Mouse (Mus musculus): ENCODE results near the gene Wdr19. TPM values are rescaled to one million over a fixed set of nuclear protein-coding genes. Genes with fewer than 3 reads are reported as not detected.
"Not testable (repeated sequence)": the region's sequence is repeated elsewhere in the genome, so short reads cannot be mapped to it uniquely, and the experiment has no call there.

Gene Wdr19
- total RNA-seq, 1 experiment from 2014 or later, result 13.6 TPM

DNA sequence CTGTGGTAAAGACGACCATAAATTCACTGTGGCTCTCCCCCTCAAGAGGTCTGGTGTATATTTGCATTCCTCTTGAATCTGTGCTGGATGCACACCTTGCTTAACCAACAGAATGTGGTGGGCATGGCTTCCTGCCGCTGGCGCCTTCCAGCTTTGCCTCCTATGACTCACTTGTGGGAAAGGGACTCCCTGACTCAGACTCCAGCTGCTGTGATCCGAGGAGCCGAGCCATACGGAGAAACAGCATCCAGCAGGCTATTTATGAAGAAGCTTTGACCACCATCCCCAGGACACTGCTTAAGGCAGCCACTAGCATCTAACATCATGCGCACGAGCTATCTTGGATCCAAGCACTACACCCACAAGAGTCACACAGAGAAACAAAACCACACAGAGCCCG is 5.1 kb upstream of the Wdr19 start:
- DNase-seq, result no peak

DNA sequence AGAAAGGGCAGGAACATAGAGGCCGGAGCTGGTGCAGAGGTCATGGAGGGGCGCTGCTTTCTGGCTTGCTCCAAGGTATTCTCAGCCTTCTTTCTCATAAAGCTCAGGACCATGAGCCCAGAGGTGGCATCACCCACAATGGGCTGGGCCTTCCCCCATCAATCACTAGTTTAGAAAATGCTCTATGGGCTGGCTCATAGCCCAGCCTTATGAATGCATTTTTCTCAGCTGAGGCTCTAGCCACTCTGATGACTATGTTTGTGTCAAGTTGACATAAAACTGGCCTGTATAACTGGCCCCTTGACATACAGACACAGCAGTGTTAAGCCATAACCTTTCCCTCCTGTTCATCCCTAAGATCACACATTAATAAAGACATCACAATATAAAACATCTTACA is 5.2 kb downstream of the Wdr19 start:
- no peak for DNase-seq

DNA sequence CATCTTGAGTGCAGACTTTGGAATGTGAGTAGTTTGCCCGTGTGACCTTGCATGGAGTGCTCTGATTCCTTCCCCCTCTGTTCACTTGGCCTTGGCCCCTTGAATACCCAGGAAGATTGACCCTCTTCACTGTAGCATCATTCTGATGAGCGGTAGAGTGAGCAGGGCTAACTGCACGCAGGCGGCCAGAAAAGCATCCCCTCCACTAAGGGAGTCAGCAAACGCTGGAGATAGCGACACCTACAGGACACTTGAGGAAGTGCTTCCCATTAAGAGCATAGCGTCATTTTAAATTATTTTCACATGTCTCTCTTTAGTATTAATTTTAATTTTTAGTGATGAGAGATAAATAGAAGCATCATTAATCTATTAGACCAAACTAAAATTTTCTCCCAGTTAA is 13.8 kb downstream of the Wdr19 start:
- DNase-seq, result peak; percentile 23

DNA sequence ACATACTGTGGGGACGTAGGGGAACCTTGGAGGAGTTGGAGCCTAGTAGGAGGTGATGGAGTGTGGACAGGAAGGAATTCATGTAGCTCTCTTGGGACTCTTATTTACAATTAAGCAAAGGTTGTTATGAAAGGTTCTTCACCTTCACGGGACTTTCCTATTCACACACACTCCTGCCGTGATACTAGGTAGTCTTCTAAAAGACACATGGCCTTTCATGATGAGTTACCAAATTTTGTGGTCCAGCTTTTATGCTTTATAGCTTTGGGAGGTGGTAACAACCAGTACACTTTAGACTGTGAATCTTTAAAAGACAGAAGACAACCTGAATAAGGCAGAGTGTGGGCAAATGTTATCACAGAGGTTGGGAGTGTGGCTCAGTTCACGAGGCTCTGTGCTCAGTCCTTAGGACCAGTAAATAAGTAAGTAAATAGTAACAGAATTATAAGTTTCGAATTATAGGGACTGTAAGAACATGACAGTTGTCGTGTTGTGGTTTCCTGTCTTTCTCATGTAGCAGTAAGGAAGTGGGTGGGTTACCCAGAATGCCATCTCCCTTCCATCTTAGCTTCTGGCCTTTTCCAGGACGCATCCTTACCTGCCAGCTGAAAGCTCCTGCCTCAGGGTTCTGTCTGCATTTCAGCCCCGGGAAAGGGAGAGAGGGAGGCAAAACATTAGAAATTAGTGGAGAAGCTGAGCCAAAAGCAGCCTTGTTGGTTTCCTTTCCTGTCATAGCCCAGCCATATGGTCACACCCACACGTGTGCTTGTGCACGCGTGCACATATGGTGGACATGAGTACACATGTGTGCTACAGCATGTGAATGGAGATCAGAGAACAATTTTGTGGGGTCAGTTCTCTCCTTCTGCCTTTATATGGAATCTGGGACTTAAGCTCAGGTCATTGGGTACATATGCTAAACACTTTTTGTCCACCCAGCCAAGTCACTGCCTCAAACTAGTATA is 18.1 kb downstream of the Wdr19 start:
- DNase-seq, result no peak

DNA sequence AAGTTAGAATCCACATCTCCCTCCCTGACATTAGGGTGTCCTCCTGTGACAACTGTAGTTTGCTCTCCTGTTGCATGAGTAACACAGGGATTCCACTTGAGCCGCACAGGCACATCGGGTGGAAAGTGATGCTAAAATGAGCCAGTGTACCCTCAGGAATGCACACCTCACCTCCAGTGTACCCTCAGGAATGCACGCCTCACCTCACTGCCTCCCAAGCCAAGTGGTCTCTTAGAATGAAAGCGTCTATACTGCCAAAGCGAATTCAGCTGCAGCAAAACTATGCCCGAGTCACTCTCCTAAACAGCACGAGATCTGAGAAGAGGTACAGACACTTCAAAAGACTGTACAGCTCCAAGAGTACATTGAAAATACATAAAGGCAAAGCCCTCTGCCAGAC is 21.5 kb downstream of the Wdr19 start:
- no peak for DNase-seq

DNA sequence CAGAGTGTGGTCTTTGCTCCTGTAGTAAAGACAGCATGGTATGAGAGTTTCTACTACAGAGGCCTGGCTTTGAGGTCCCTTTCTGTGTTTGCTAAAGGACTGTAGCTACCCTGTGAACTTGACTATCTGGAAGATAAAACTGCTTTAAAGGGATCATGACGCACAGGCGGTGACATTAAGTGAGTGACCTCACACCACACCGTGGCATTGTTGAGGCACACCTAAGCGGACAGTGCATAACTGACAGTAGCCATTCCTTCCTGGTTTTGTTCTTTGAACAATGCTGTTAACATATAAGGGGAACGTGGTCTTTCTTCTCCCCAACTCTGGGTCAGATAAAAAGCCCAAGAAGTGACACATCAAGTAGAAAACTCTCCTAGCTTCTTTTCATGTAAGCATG is 24.6 kb downstream of the Wdr19 start:
- no peak for DNase-seq

DNA sequence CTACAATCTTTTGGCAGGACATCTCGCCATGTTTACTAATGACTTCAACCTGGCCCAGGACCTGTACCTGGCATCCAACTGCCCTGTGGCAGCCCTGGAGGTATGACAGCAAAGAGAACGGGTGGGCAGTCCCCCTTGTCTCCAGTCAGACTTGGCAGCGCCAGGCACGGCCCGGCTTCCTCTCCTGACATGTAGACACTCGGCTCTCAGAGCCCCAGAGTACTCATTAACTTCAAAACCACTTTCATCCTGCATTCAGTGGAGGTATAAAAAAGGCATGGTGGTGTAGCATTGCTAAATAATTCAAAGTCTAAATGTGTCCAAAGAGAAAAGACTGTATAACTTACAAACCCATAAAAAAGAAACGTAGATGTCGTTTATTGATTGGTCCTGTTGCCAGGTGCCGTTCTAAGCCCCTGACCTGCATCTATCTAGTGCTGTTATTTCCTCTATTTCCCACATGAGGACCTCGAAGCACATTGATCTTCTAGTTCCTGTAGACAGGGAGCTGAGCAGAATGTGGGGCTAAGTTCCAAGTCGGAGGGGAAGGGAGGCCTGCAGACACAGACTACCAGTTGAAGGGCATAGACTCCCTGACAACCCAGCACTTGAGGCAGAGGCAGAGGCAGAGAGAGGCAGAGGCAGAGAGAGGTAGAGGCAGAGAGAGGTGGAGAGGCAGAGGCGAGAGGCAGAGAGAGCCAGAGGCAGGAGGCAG is 31.9 kb downstream of the Wdr19 start:
- no peak for DNase-seq

DNA sequence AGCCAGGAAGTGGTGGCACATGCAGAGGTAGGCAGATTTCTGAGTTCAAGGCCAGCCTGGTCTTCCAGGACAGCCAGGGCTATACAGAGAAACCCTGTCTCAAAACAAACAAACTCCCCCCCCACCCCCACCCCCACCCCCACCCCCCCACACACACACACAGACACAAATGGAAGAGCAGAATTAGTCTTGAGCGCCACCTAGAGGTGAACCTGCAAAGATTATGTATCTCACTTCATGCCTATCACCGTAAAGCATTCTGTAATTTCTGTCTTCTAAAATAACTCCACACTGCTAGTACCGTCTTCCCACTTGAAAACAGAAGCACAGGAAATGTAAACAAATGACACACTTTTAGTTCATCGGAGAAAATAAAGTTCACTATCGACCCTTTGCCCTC is 43.2 kb downstream of the Wdr19 start:
- no peak for DNase-seq

DNA sequence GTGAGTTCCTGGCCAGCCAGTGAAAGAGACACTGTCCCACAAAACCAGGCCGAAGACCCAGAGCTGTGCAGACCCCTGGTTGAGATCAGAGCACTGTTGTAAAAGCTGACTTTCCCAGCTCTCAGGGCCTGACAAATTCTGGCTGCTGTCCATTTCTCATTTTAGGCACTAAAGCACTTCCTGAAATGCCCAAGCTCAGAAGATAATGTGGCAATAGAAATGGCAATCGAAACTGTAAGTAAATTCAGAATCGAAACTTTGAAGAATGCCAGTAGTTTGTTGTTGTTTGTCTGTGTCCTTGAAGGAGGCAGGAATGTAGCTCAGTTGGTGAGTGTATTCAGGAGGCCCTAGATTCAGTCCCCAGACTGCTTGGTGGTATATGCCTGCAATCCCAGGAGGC is 47.8 kb downstream of the Wdr19 start:
- DNase-seq, result no peak

DNA sequence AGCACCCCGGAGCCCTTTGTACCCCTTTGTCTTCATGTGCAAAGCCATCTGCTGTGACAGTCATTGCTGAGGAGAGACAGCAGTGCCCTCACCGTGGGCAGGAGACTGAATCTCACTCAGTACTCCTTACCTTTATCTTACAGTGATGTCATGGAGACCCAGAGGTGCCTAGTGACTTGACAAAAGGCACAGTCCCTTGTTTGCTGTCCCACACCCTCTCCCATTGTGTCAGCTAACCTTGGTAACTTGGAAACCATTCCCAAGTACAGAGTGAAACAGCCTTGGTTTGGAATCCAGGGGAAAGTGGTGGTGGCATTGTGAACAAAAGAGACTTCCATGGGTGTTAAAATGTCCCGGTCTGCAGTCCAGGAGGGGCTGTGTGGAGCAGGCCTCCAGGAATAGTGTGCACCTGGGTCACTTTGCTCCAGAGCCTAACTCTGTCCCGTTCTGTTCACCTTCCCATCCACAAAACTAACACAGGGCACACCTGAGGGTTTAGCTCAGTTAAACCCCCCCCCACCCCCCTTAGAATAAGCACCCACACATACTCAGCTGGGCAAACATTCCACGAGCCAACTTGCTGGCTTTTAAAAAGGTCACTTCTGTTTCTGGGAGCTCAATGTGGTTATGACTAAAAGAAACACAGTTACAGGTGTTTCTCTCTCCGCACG is 50.8 kb downstream of the Wdr19 start:
- no peak for DNase-seq

DNA sequence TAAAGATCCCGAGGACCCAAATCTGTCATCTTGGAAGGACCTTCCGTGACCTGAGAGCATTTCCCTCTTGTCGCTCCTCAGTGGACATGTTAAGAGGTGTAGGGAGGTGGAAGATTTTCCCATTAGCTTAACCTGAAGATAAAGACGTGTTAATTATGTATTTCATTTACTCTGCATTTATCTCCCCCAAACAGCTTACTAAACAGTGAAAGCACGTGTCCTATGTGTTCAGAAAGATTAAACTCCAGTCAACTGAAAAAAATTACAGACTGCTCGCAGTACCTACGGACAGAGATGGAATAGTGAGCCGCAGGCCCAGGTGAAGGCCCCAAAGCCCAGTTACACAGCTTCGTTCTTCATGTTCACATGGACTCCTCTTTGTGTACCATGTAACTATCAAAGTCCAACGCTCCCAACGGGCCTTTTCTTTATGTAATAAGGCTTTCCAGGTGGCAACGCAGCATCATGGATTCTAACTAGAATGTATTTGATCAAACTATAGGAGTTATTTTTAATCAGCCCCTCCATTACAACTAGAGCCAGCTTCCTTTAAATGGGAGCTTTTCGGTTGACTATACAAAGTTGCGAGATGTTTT is 58.5 kb downstream of the Wdr19 start:
- no peak for DNase-seq

DNA sequence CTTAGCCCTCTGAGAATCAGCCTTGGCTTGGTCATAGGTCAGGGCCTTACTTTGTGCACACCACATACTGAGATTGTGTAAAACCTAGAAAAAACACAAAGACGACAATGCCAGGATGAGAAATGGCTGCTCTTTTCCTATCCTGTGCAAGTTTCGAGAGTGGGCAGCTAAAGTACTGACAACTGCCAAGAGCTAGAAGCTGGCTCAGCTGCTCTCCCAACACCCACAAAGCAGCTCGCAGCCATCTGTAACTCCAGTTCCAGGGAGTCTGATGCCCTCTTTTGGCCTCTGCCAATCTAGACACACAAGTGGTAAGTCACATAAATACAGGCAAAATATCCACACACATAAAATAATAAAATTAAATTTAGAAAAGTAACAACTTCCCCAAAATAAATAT is 74.5 kb downstream of the Wdr19 start:
- no peak for DNase-seq

DNA sequence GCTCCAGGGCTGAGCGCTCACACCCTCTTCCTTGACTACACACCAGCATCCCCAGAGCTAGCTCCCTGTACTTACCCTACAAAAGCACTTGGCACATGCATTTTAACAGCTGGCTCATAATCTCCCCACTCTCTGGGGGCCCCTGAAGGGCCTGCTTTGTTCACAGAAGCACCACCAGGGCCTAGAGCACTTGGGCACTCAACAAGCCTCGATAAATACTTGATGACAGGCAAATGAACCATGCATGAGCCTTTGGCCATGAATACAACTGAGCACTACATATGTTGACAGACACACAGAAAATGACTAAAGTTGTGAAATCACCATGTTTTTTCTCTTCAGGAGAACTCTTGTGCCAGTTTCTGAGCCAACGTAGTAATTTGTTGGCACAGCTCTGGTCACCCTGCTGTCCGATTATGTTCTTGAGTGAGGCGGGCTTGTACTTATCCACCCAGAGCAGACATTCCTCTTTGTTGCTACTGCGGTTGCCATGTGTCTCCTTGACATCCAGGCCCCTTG is 79.7 kb downstream of the Wdr19 start:
- DNase-seq, result no peak

DNA sequence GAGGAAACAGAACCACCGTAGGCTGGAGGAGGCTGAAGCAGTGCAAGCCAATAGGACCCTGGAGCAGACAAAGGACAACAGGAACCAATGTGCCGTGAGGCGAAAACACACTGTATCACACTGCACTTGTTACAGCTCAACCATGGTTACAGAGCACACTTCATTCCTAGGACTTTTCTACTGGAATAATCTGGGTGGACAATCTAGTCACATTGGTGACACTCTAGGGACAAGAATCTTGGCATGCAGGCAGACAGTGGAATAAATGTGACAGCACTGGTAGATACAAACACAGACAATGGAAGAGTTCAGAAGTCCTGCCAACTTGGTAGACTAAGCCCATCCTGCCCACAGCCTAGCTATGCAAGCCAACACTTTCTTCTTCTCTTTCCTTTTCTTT is 81.7 kb downstream of the Wdr19 start:
- DNase-seq, result no peak

DNA sequence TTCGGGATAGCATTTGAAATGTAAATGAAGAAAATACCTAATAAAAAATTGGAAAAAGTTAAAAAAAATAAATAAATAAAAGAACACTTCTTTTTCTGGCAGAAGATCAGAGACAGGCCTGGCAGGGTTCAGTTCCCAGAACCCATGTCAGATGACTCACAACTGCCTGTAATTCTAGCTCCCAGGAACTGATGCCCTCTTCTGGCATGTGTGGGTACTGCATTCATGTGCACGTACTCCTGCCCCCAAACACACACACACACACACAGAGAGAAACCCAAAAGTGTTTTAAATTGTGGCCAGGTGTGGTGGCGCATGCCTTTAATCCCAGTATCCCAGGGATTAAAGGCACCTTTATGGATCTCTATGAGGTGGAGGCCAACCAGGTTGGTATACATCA is 84.7 kb downstream of the Wdr19 start:
- no peak for DNase-seq

DNA sequence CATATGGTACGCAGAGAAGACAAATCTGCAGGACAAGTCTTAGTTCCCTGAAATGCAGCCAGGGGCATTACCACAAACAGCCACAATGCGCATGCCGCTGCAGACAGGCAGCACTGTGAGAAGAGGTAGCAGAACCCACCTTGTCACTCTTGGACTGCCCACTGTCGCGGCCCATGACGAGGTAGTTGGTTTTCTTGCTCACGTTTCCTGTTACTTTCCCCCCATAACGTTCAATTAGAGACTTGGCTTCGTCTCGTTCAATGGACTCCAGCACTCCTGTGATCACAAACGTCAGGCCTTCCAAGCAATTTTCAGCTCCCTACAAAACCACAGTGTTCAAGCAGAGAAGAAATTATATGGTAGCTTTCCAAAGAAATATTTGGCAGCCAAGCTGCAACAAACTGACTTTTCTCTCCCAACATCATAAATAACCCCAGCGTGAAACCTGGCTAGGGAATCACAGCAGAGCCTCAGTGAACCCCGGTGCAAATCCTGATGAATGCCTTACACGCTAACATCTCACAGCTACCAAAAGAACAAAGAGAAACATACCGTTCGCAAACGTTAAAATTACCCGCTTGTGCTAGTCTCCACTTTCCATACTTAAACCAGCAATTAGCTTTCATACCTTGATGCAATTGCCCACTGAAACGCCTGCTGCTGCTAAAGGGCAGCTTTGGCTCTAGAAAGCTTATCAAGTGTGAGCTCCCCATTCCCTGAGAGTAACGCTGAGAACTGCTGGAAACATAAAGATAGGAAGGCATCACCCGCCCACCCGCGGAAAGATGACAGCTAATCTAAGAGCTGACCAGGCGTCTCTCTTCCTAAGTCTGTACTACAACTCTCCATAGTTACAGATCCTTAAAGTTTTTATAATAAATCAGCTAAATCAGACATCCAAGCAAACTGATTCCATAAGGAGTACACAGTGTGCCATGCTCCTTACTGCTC is 88.5 kb downstream of the Wdr19 start:
- DNase-seq, result no peak

DNA sequence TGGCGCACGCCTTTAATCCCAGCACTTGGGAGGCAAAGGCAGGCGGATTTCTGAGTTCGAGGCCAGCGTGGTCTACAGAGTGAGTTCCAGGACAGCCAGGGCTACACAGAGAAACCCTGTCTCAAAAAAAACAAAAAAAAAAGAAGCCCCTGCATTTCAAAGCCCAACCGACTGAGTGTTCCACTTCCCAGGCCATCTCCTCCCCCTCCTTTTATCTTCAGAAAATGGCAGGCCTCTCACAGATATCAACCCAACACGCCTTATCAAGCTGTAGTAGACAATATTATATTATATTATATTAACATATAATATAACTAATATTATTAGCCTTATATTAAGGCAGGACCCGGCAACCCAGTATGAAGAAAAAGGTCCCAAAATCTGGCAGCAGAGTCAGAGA is 89.5 kb downstream of the Wdr19 start:
- DNase-seq, result not testable (repeated sequence)

DNA sequence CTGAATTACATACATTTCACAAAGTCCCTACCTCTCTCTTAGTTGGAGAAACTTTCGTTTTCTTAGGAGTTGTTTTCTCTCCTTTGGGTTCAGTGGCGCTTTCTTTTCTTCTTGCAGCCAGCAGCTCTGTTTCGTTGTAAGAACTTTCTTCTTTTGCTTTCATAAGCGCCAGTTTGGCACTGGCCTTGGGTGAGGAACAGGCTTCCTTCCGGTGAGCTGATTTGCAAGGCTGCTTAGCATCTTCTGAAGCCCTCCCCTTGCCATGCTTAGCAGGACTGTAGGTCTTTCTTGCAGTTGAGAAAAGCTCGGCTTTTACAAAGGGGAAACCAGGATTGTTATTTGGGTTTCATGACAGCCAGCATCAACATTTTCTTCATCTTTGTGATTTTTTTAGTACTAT is 94.1 kb downstream of the Wdr19 start:
- no peak for DNase-seq

DNA sequence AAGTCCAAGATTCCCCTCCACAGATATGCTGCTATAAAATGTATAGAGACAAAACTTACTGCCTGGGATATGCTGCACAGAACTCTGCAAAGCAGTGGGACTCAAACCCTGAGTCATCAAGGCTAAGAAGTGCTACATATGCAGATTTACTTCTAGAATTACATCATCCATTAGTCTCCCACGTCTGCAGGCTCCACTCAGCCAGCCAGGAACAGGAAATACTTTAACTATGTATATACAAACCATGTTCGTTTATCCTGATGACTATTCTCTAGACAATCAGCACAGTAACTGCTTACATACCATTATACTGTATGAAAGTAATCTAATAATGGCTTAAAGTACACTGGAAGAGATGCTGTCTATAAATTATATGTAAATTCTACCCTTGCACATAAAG is 94.8 kb downstream of the Wdr19 start:
- DNase-seq, result no peak

DNA sequence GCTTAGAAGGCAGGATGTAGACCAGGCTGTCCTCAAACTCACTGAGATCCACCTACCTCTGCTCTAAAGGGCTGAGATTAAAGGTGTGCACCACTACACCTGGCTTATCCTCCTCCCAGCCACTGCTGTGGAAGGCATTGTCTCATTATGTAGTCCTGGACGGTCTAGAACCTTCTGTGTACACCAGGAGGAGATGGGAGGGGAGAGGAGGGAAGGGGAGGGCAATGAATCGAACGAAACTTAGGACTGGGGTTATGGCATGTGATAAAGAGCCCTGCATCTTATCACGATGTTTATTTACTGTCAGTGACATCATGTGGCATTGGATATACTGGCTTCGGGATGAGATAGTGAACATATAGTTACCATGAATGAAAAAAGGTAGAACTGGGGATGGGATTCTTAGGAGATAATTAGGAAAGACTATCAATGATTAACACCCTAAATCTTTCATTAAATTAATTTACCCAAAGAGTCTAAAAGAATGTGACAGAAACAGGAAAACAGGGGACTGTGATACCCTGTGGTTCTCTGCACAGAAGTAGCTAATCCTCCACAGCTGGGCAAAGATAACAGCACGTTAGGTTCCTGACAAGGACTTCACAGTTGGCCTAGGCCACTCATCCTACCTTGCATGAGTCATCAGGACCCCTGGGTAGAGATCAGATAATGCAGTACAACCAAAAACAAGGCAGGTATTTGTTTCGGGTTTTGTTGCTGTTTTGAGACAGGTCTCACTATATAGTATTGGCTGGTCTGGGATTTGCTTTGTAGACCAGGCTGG is 98.9 kb downstream of the Wdr19 start:
- DNase-seq, result no peak
